Mouse (Mus musculus) adrenal gland, postnatal 14 days (tissue): ENCODE results near the gene Fstl5. TPM values are rescaled to one million over a fixed set of nuclear protein-coding genes. Genes with fewer than 3 reads are reported as not detected.
A peak's percentile ranks its signal among the peaks of the same experiment; 100 is the strongest.

ENCODE experiments used
- DNase-seq: peaks from one replicate; pipeline ENCODE4 v3.0.0; 2021; ENCODE audit warnings: mixed read lengths
- long read RNA-seq, 2 experiments: library from polyadenylated mRNA; stranded (forward); transcript quantifications; one replicate each; pipeline ENCODE4 v2.0.0; 2021
- total RNA-seq: library from RNA; stranded (reverse); gene quantifications from 2 replicates; pipeline ENCODE4 v1.2.3, GENCODE M21; 2021

Gene Fstl5
- 6.0 and 7.7 TPM in 2 replicates for total RNA-seq
- long read RNA-seq, experiment 1, full-length matches to known transcripts, result 3 of 4 reads
- long read RNA-seq, experiment 1, partial matches to known transcripts, result 0 of 4 reads
- long read RNA-seq, experiment 1, other reads (novel, unspliced or antisense), result 1 of 4 reads
- long read RNA-seq, experiment 2, full-length matches to known transcripts, result 1 of 3 reads
- long read RNA-seq, experiment 2, partial matches to known transcripts, result 1 of 3 reads
- long read RNA-seq, experiment 2, other reads (novel, unspliced or antisense), result 1 of 3 reads

DNA sequence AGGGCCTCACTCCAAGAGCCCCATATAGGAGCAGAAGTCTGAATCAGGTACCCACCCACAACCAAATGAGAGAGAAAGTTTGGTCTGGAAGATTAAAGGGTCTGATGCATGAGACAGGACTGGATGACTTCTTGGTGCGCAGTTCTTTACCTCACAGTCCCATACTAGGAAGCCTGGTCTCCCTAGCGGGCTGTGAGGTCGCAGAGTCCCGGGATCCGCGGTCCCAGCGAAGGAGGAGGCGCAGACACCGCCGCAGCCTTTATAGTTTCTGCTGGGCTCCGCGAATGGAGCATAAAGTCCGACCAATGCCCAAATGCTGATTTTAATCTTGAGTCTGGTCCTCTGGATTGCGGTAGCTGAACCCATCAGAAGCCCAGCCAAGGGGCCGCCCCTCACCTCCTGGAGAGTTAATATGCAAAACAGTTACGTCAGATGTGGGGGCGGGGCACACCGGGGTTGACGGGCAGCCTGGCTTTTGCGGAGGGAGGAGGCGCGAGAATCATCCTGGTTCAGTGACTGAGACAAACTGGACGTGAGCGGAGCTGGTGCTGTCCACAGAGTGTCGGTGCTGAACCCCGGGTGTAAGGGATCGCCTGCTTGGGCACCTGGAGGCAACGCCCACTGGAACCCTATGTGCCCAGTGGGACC is at the start of gene Fstl5:
Gene Fstl5 (plus strand): TSS at position 211 of the 648 bp plus-strand sequence.
- DNase-seq, result peak; percentile 83

- no peak for DNase-seq
Observed at GRCm38 (mm10) chr3:76025523-76025922, 48.5 kb upstream of the Fstl5 start.

DNA sequence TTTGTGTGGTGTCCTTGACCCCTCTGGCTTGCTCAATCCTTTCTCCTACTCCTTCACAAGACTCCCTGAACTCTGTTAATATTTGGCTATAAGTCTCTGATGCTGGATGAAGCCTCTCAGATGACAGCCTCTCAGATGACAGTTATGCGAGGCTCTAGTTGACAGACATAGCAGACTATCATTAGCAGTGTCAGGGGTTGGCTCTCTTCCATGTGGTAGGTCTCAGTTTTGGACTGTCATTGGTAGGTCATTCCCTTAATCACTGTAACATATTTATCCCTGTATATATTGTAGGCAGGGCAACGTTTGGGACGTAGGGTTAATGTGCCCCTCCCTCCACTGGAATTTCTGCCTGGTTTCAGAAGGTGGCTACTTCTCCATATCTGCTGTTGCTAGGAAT is 22.9 kb upstream of the Fstl5 start:
- no peak for DNase-seq

GRCm38 (mm10) chr3:76061996-76062395 is 12.1 kb upstream of the Fstl5 start:
- DNase-seq, result no peak

GRCm38 (mm10) chr3:76067920-76068319 is 6.2 kb upstream of the Fstl5 start:
- DNase-seq, result no peak

GRCm38 (mm10) chr3:76072826-76073225 is 1.2 kb upstream of the Fstl5 start:
- no peak for DNase-seq

- DNase-seq, result no peak
Observed at GRCm38 (mm10) chr3:76140445-76140844, 66.4 kb downstream of the Fstl5 start.

- peak; percentile 3 for DNase-seq
Observed at GRCm38 (mm10) chr3:76147846-76148245, 73.8 kb downstream of the Fstl5 start.

DNA sequence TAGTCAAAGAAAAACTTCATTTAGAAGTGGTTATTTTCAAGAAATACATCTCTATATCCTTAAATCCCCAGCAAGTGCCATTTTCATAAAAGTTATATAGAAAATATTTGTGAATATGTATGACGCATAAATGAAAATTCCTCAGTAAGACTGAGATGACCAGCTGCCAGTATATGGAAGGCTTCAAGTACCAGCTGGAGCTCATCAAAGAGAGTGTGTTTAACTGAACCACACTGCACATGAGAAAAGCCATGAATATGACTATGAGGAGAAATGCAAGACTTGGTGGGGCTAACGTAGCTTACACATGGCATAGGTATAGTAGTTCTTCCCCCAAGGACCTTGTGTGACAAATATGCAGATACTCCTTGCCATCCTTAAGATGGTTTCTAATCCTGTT is 164.8 kb downstream of the Fstl5 start:
- no peak for DNase-seq

GRCm38 (mm10) chr3:76251385-76251784 is 177.3 kb downstream of the Fstl5 start:
- DNase-seq, result no peak

- no peak for DNase-seq
Observed at GRCm38 (mm10) chr3:76292993-76293392, 218.9 kb downstream of the Fstl5 start.

- no peak for DNase-seq
Observed at GRCm38 (mm10) chr3:76294394-76294793, 220.3 kb downstream of the Fstl5 start.

DNA sequence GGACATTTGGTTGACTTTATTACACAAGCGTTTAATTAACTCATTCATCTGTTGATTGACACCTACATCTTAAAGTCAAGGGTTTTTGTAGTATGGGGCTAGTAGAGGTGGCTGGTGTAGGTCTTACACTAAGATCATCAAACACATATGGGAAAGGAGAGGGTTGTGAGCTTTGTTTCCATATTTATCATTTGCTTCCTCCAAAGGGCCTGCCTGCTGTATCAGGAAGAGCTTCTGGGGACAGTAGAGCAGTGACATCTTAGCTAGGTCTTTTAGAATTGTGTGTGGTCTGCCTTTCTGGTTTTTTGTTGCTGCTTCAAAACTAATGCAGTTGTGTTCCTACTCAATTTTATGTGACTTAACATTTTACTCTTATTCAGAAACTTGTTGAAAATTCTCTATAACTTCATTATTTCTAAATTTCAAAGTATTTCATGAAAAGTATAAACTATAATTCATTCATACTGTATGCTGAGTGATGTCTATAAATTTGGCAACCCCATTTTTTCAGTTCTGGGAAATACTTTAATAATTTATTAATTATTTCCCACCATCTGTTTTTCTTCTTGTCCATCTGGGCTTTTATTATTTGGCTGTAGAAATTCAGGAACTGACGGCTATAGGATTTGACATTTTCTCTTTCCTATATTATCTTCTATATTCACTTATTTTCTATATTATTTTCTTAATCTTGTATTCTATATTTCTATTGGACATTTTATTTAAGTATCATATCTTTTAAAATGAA is 227.1 kb downstream of the Fstl5 start:
- DNase-seq, result no peak

DNA sequence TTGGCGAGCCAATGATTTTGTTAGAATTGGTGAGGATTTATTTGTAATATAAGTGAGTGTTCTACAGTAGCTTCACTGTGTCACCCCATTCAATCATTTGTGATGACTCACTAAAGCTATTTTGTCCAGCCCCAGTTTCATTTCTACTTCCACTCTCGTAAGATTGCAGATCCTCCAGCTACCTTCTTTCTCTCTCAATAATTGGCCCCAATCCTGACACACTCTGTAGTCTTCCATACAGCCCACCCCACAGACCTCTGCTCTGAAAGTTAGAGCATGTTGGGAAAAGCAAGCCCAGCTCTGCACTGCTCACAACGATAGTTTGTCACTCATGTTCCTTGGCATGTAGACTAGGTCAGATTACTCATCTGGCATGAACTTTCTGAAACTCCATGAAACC is 242.9 kb downstream of the Fstl5 start:
- no peak for DNase-seq

DNA sequence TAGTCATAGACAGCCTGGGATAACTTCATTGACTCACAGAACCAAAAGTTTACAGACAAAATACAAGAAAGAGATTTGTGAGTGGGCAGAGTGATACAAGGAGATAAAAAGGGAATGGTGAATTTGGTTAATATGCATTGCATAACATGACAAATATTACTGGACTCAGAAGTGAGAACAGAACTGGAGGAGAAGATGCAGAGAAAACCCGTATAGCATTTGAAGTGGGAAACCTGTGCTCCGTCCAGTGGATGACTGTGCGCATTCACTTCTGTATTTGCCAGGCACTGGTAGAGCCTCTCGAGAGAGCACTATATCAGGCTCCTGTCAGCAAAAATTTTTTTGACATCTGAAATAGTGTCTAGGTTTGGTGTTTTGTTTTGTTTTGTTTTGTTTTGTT is 245.5 kb downstream of the Fstl5 start:
- DNase-seq, result no peak

DNA sequence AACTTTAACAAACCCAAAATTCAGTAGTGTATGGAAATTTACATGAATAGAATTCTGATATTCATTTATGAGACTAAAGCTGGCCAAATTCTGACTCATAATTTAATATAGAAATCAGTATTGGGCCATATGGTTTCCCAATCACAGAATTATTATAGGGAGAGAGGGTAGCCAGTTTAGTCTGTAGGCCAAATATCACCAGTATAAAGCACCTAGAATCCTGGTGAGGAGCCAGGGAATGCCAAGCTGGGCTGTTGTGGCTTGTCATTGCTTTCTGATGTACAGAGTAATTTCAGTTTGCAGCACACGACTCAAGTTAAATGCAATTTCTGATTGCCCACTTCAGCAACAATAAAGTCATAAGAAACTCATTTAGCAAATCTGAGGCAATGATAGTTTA is 248.4 kb downstream of the Fstl5 start:
- no peak for DNase-seq

DNA sequence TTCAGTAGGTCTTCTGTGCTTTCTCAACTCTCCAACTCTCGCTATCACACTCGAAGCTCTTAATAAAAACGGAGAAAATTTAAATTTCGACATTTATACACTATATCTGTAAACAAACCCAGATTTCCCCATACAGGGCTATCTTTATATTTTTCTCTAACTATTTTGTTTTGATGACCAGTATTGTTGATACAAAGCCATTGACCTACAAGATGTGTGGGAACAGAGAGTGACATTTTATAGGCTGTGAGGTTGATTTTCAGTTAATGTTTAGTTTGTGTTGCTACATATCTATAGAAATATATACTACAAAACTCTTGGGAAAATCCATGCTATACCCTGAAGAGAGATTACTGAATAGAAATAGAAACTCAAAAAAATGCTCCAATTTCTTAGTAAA is 262.9 kb downstream of the Fstl5 start:
- DNase-seq, result no peak

DNA sequence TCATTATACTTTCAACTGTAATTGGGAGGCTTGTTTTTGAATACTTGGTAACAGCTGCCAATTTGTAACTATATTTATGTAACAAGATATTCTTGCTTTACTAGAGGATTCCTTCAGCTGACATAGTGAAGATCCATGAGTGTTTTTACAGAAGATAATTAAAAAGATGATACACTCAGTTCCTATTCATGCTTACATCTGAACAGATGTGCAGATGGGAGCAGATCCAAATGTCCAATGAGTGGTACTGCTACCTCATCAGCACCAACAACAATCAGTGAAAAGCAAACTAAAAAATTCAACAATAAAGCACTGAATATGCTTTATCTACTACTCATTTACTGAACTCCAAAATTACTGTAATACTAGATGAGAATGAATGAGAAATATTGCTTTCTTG is 292.9 kb downstream of the Fstl5 start:
- DNase-seq, result no peak

GRCm38 (mm10) chr3:76369910-76370309 is 295.8 kb downstream of the Fstl5 start:
- no peak for DNase-seq

DNA sequence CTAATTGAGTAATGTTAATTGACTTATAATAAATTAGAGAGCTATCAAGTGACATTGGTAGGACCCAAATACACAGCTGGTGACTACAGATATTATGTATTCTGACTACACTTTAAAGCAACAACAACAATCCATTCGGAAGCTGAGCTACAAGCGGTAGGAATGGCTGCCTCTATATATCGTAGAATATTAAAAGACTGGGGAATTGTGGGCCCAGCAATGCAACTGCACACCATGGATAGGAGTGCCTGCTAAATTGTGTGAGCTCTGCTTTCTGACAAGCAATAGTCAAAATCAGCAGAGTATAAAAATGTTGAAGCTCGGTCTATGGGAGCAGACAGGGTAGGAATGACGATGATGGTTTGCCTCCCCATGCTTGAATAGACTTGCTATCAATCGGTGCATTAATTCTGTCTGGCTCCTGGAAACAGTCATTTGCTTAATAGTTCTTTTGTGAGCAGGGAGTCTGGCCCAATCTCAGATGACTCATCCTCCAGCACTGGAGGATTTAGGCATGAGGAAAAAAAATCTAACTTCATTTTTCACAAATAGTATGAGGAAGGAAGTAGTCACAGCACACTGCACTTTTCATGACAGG is 354.8 kb downstream of the Fstl5 start:
- no peak for DNase-seq

- DNase-seq, result no peak
Observed at GRCm38 (mm10) chr3:76467229-76467874, 393.3 kb downstream of the Fstl5 start.

GRCm38 (mm10) chr3:76468147-76468546 is 394.1 kb downstream of the Fstl5 start:
- no peak for DNase-seq
